Comparison of ENCODE assay signal across 30 mouse cellular contexts in the genomic region with DNA sequence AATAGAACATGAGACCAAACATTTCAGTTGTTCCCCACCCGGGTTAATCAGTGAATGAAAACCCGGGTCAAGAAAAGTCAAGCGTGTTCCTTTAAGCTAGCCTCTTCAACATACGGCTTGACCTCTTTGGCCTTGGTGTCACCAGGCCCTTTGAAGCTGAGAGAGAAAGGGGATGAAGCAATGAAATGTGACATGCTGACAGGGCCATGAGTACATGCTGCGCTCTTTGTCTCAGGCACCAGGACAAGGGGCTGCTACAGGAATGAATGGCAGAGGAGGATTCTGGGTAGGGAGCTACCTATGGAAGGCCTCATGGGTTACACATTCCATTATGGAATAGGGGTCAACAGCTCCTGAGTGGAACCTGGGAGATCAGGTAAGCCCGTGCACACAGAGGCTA. TPM values are rescaled to one million over a fixed set of nuclear protein-coding genes. Genes with fewer than 3 reads are reported as not detected.
DNase-seq lines count a peak whose midpoint lies in the region; ATAC-seq lines count a peak whose summit lies in the region.
"Had no signal": no experiment of that assay in that cellular context is flagged by ENCODE, and none has a peak within 500 bp of the region (broad histone marks: within the 10 kb centered on the region; RNA-seq: fewer than 3 reads in every experiment).

No protein-coding gene starts in this region.

- H3K4me2 ChIP-seq in hindbrain, embryonic 13.5 days: no peak overlapping the region
- H3K4me2 ChIP-seq: forebrain, embryonic 13.5 days; heart, embryonic 11.5 days; hindbrain, embryonic 12.5 days; lung, embryonic 14.5 days; neural tube, embryonic 15.5 days had no signal

- 28% methylated on average over 6 of the region's 6 CpGs for WGBS in hindbrain, embryonic 10.5 days
- 37% methylated on average over 6 of the region's 6 CpGs for WGBS in hindbrain, embryonic 13.5 days

- H3K4me3 ChIP-seq in hindbrain, embryonic 10.5 days: no peak overlapping the region
- no peak overlapping the region for H3K4me3 ChIP-seq in hindbrain, embryonic 13.5 days
- H3K4me3 ChIP-seq: forebrain, embryonic 13.5 days; gastrocnemius, adult 2 months; hindbrain, embryonic 12.5 days; left cerebral cortex, adult 2 months; limb, embryonic 10.5 days; megakaryocyte, embryonic 14.5 days; neural tube, embryonic 15.5 days had no signal

- H3K27me3 ChIP-seq in hindbrain, embryonic 10.5 days (ENCODE audit: insufficient read depth, poor library complexity, severe bottlenecking): no peaks in the 10 kb centered on the region
- no peaks in the 10 kb centered on the region for H3K27me3 ChIP-seq in hindbrain, embryonic 13.5 days
- H3K27me3 ChIP-seq: forebrain, embryonic 13.5 days; hindbrain, embryonic 12.5 days; neural tube, embryonic 15.5 days had no signal

- no peak overlapping the region for H3K9ac ChIP-seq in hindbrain, embryonic 13.5 days
- H3K9ac ChIP-seq: forebrain, embryonic 13.5 days; hindbrain, embryonic 12.5 days; lung, embryonic 14.5 days; neural tube, embryonic 15.5 days had no signal

- H3K4me1 ChIP-seq in hindbrain, embryonic 10.5 days (replicated peaks): peaks cover 18% of the 10 kb centered on the region
- no peaks in the 10 kb centered on the region for H3K4me1 ChIP-seq in hindbrain, embryonic 13.5 days (replicated peaks)
- H3K4me1 ChIP-seq: forebrain, embryonic 13.5 days; hindbrain, embryonic 12.5 days; limb, embryonic 10.5 days; neural tube, embryonic 15.5 days had no signal

- peak overlapping the region; percentile 29; the same call in 1 of the 2 replicates for H3K27ac ChIP-seq in hindbrain, embryonic 10.5 days
- no peak overlapping the region for H3K27ac ChIP-seq in hindbrain, embryonic 13.5 days
- H3K27ac ChIP-seq: forebrain, embryonic 13.5 days; gastrocnemius, adult 2 months; hindbrain, embryonic 12.5 days; kidney, postnatal 0 days; left cerebral cortex, adult 2 months; limb, embryonic 10.5 days; neural tube, embryonic 15.5 days had no signal

- no peaks in the 10 kb centered on the region for H3K9me3 ChIP-seq in hindbrain, embryonic 10.5 days
- no peaks in the 10 kb centered on the region for H3K9me3 ChIP-seq in hindbrain, embryonic 13.5 days
- H3K9me3 ChIP-seq: forebrain, embryonic 13.5 days; hindbrain, embryonic 12.5 days; limb, embryonic 10.5 days; neural tube, embryonic 15.5 days had no signal

- no peak for ATAC-seq in hindbrain, embryonic 13.5 days (ENCODE audit: low FRiP score)
- ATAC-seq: activated CD4-positive, CD25-positive, alpha-beta regulatory T cell, adult 4 months; forebrain, embryonic 13.5 days; inflammation-experienced regulatory T-cells, adult 6 months had no signal

- DNase-seq in adrenal gland, adult (ENCODE audit: inconsistent age in 2 of 2, low spot score in 1 of 2): peak; percentile 42 to 60
- no peak for DNase-seq in adrenal gland, postnatal 4 days (ENCODE audit: low spot score in 2 of 2)
- peak; percentile 56 for DNase-seq in hindbrain, embryonic 10.5 days (ENCODE audit: low spot score)
- peak; percentile 77 for DNase-seq in embryo, embryonic 10 days (ENCODE audit: low spot score)
- peak; percentile 12 for DNase-seq in mesoderm, embryonic 11.5 days (ENCODE audit: low read depth, low spot score)
- no peak for DNase-seq in lung, postnatal 10 days
- DNase-seq: cerebellum, adult 9-10 months; gastrocnemius, adult 2 months; kidney, adult 18-20 months; lung, embryonic 14.5 days; lung, postnatal 36 days; thymus, adult 18-20 months; thymus, postnatal 36 days had no signal

- no peaks in the 10 kb centered on the region for H3K36me3 ChIP-seq in hindbrain, embryonic 10.5 days
- 0 out of 2 replicates have a peak, but pooled peaks cover 4% of the 10 kb centered on the region for H3K36me3 ChIP-seq in hindbrain, embryonic 13.5 days
- H3K36me3 ChIP-seq: hindbrain, embryonic 12.5 days; limb, embryonic 10.5 days; neural tube, embryonic 15.5 days had no signal

RNA-seq across cellular contexts. Expression of a gene that starts 3.0 kb away (rescaled TPM):
- total RNA-seq in adrenal gland, postnatal 4 days (2021): 10 to 100 TPM; 13.2 to 15.8 TPM
- polyA plus RNA-seq in hindbrain, embryonic 10.5 days (2016; fragmentation: Nextera tagmentation; extraction: Ambion mirVana): 3.7 and 3.8 TPM in 2 replicates
- polyA plus RNA-seq in hindbrain, embryonic 13.5 days (2015; fragmentation: Nextera tagmentation; extraction: Ambion mirVana): 1.7 and 2.2 TPM in 2 replicates
- polyA plus RNA-seq: activated CD4-positive, CD25-positive, alpha-beta regulatory T cell, adult 4 months; inflammation-experienced regulatory T-cells, adult 6 months had no signal

RNA-seq across cellular contexts. Expression of a gene that starts 5.5 kb away (rescaled TPM):
- total RNA-seq in adrenal gland, postnatal 4 days (2021): not detected
- 1.5 and 1.7 TPM in 2 replicates for polyA plus RNA-seq in hindbrain, embryonic 10.5 days (2016; fragmentation: Nextera tagmentation; extraction: Ambion mirVana)
- polyA plus RNA-seq in hindbrain, embryonic 13.5 days (2015; fragmentation: Nextera tagmentation; extraction: Ambion mirVana): 1.1 and 1.2 TPM in 2 replicates
- total RNA-seq: common myeloid progenitor, adult 5-6 weeks; gastrocnemius, adult 2 months; gastrocnemius, postnatal 4 days; layer of hippocampus, postnatal 10 days; left cerebral cortex, adult 2 months; liver, adult 2 months had no signal
- polyA plus RNA-seq: activated CD4-positive, CD25-positive, alpha-beta regulatory T cell, adult 4 months; brain, embryonic 14.5 days; inflammation-experienced regulatory T-cells, adult 6 months; liver, adult 2 months; small intestine, adult 2 months had no signal

RNA-seq across cellular contexts. Expression of a gene that starts 26.0 kb away (rescaled TPM):
- total RNA-seq in adrenal gland, postnatal 4 days (2021): under 1 TPM; 0.14 to 0.45 TPM
- polyA plus RNA-seq in hindbrain, embryonic 10.5 days (2016; fragmentation: Nextera tagmentation; extraction: Ambion mirVana): not detected in 2 replicates
- not detected in 2 replicates for polyA plus RNA-seq in hindbrain, embryonic 13.5 days (2015; fragmentation: Nextera tagmentation; extraction: Ambion mirVana)
- total RNA-seq: gastrocnemius, adult 2 months; gastrocnemius, postnatal 4 days; layer of hippocampus, postnatal 10 days; left cerebral cortex, adult 2 months; liver, adult 2 months had no signal
- polyA plus RNA-seq: forebrain, embryonic 13.5 days; hindbrain, embryonic 12.5 days; inflammation-experienced regulatory T-cells, adult 6 months; limb, embryonic 10.5 days; liver, adult 2 months; neural tube, embryonic 15.5 days had no signal

Comparison
In these comparisons a context has a peak if more than half of its experiments do, and no peak if none do; other contexts are left out.
1. DNase-seq: peak in adrenal gland, adult (2 of 2), hindbrain, embryonic 10.5 days (single experiment), embryo, embryonic 10 days (single experiment) and mesoderm, embryonic 11.5 days (single experiment); none in adrenal gland, postnatal 4 days (0 of 2) and lung, postnatal 10 days (single experiment).